Mouse (Mus musculus) kidney, embryonic 14.5 days (tissue): ENCODE measurements around the gene Hivep1. TPM values are rescaled to one million over a fixed set of nuclear protein-coding genes. Genes with fewer than 3 reads are reported as not detected.

ENCODE experiments used
- ATAC-seq: fragments of 200-750 bp; cut with Nextera tagmentation; 2 replicates; pipeline ENCODE4 v1.8.0; 2017; ENCODE audit warnings: moderate number of reproducible peaks, mild to moderate bottlenecking, moderate TSS enrichment, moderate library complexity; ENCODE audit not compliant: low FRiP score, low TSS enrichment
- H3K27ac ChIP-seq: fragments of 300-500 bp; sonication (generic); 2 replicates; pipeline ENCODE4 v1.5.1; 2014; ENCODE audit warnings: low read depth, mild to moderate bottlenecking, low read length, moderate library complexity, mixed read lengths
- H3K27me3 ChIP-seq: fragments of 300-500 bp; sonication (generic); 2 replicates; pipeline ENCODE4 v1.6.1; 2014; ENCODE audit warnings: mild to moderate bottlenecking, low read length; ENCODE audit not compliant: control insufficient read depth, insufficient read depth
- H3K36me3 ChIP-seq: fragments of 300-500 bp; sonication (generic); 2 replicates; pipeline ENCODE4 v1.6.1; 2014; ENCODE audit warnings: low read length, mixed read lengths; ENCODE audit not compliant: control insufficient read depth, insufficient read depth
- H3K4me1 ChIP-seq: fragments of 300-500 bp; sonication (generic); 2 replicates; pipeline ENCODE4 v1.6.1; 2014; ENCODE audit warnings: low read length, mixed read lengths; ENCODE audit not compliant: control insufficient read depth, insufficient read depth
- H3K4me2 ChIP-seq: fragments of 300-500 bp; sonication (generic); replicated peaks from 2 replicates; pipeline ENCODE4 v1.6.1; 2014; ENCODE audit warnings: low read depth, mild to moderate bottlenecking, low read length
- H3K4me3 ChIP-seq: fragments of 300-500 bp; sonication (generic); 2 replicates; pipeline ENCODE4 v1.5.1; 2014; ENCODE audit warnings: mild to moderate bottlenecking, low read length
- H3K9ac ChIP-seq: fragments of 300-500 bp; sonication (generic); 2 replicates; pipeline ENCODE4 v1.6.1; 2014; ENCODE audit warnings: low read depth, mild to moderate bottlenecking, low read length, moderate library complexity
- H3K9me3 ChIP-seq: fragments of 300-500 bp; sonication (generic); 2 replicates; pipeline ENCODE4 v1.6.1; 2016; ENCODE audit warnings: low read length; ENCODE audit not compliant: control insufficient read depth
- WGBS: fragments of 180-500 bp; shearing (Covaris S2); extraction: QIAGEN DNeasy Blood & Tissue Kit; methylation state at CpG from one replicate; pipeline ENCODE4 v1.1.7; 2014; 5-methylcytosine and 5-hydroxymethylcytosine counted together
- polyA plus RNA-seq: library from polyadenylated mRNA; unstranded; fragments of >200 nt; fragmentation: Nextera tagmentation; extraction: Ambion mirVana; gene quantifications from 2 replicates; pipeline ENCODE4 v1.2.1, GENCODE M21; 2014

Gene Hivep1
- 14.3 and 16.1 TPM in 2 replicates for polyA plus RNA-seq

GRCm38 (mm10) chr13:42051961-42052695, at the start of gene Hivep1:
TSS of gene Hivep1 (plus strand) at chr13:42052021.
- ATAC-seq, result peak; percentile 41
- Histone ChIP-seq H3K27me3 (no peaks in the 10 kb centered on the region), H3K27ac (peak within 1 kb of the TSS; percentile 97), H3K36me3 (peaks cover 15% of the 10 kb centered on the region; the same call in 1 of the 2 replicates), H3K4me1 (peaks cover 4% of the 10 kb centered on the region; the same call in 1 of the 2 replicates), H3K9ac (peak within 1 kb of the TSS; percentile 78), H3K9me3 (no peaks in the 10 kb centered on the region), H3K4me3 (peak within 1 kb of the TSS; percentile 72), H3K4me2 (peak within 1 kb of the TSS; percentile 84)
- under 1% methylated on average over 72 of the region's 100 CpGs for WGBS

- no peaks in the 10 kb centered on the region for H3K36me3 ChIP-seq
- ATAC-seq, result no peak
- no peaks in the 10 kb centered on the region for H3K9me3 ChIP-seq
- H3K4me3 ChIP-seq, result no peak overlapping the region
- H3K4me1 ChIP-seq, result no peaks in the 10 kb centered on the region
- H3K4me2 ChIP-seq, result no peak overlapping the region
- no peak overlapping the region for H3K27ac ChIP-seq
- no peak overlapping the region for H3K9ac ChIP-seq
- 76% methylated on average over 10 of the region's 10 CpGs for whole genome bisulfite sequencing
- no peaks in the 10 kb centered on the region for H3K27me3 ChIP-seq
Observed at GRCm38 (mm10) chr13:42015484-42016045, 36.3 kb upstream of the Hivep1 start.

GRCm38 (mm10) chr13:42016218-42016617, 35.6 kb upstream of the Hivep1 start:
- no peak overlapping the region for H3K9ac ChIP-seq
- no peaks in the 10 kb centered on the region for H3K36me3 ChIP-seq
- no peaks in the 10 kb centered on the region for H3K4me1 ChIP-seq
- no peak overlapping the region for H3K4me2 ChIP-seq
- WGBS, result 83% methylated on average over 5 of the region's 5 CpGs
- H3K9me3 ChIP-seq, result no peaks in the 10 kb centered on the region
- no peaks in the 10 kb centered on the region for H3K27me3 ChIP-seq
- no peak overlapping the region for H3K27ac ChIP-seq
- no peak for ATAC-seq
- no peak overlapping the region for H3K4me3 ChIP-seq

- no peaks in the 10 kb centered on the region for H3K4me1 ChIP-seq
- no peaks in the 10 kb centered on the region for H3K9me3 ChIP-seq
- H3K9ac ChIP-seq, result no peak overlapping the region
- no peak overlapping the region for H3K4me2 ChIP-seq
- WGBS, result 55% methylated on average over 2 of the region's 2 CpGs
- no peaks in the 10 kb centered on the region for H3K27me3 ChIP-seq
- no peak overlapping the region for H3K4me3 ChIP-seq
- ATAC-seq, result no peak
- no peak overlapping the region for H3K27ac ChIP-seq
- no peaks in the 10 kb centered on the region for H3K36me3 ChIP-seq
Observed at GRCm38 (mm10) chr13:42018356-42018755, 33.5 kb upstream of the Hivep1 start.

GRCm38 (mm10) chr13:42041203-42041602, 10.6 kb upstream of the Hivep1 start:
- Histone ChIP-seq H3K4me1 (0 out of 2 replicates have a peak, but pooled peaks cover 2% of the 10 kb centered on the region), H3K9ac (no peak overlapping the region), H3K4me2 (no peak overlapping the region), H3K9me3 (no peaks in the 10 kb centered on the region), H3K27ac (no peak overlapping the region), H3K4me3 (no peak overlapping the region), H3K27me3 (no peaks in the 10 kb centered on the region), H3K36me3 (no peaks in the 10 kb centered on the region)
- ATAC-seq, result no peak
- 17% methylated on average over 2 of the region's 2 CpGs for WGBS

- Histone ChIP-seq H3K27me3 (no peaks in the 10 kb centered on the region), H3K4me2 (no peak overlapping the region), H3K4me3 (no peak overlapping the region), H3K27ac (no peak overlapping the region), H3K36me3 (no peaks in the 10 kb centered on the region), H3K4me1 (0 out of 2 replicates have a peak, but pooled peaks cover 2% of the 10 kb centered on the region), H3K9me3 (no peaks in the 10 kb centered on the region), H3K9ac (no peak overlapping the region)
- no peak for ATAC-seq
- 83% methylated on average over 7 of the region's 7 CpGs for WGBS
Observed at GRCm38 (mm10) chr13:42043431-42043830, 8.4 kb upstream of the Hivep1 start.

- Histone ChIP-seq H3K9me3 (no peaks in the 10 kb centered on the region), H3K36me3 (no peaks in the 10 kb centered on the region), H3K4me2 (peak overlapping the region; percentile 72), H3K4me1 (0 out of 2 replicates have a peak, but pooled peaks cover 4% of the 10 kb centered on the region), H3K4me3 (peak overlapping the region; percentile 72), H3K27me3 (no peaks in the 10 kb centered on the region), H3K9ac (peak overlapping the region; percentile 78), H3K27ac (peak overlapping the region; percentile 95)
- 1% methylated on average over 43 of the region's 48 CpGs for WGBS
- ATAC-seq, result peak; percentile 18
Observed at GRCm38 (mm10) chr13:42048991-42049773, 2.6 kb upstream of the Hivep1 start.

GRCm38 (mm10) chr13:42049774-42050125, 2.1 kb upstream of the Hivep1 start:
- peaks cover 4% of the 10 kb centered on the region; the same call in 1 of the 2 replicates for H3K4me1 ChIP-seq
- WGBS, result 2% methylated on average over 8 of the region's 8 CpGs
- no peaks in the 10 kb centered on the region for H3K9me3 ChIP-seq
- no peaks in the 10 kb centered on the region for H3K27me3 ChIP-seq
- peak overlapping the region; percentile 72 for H3K4me3 ChIP-seq
- peak overlapping the region; percentile 95 for H3K27ac ChIP-seq
- no peak for ATAC-seq
- H3K9ac ChIP-seq, result peak overlapping the region; percentile 78
- no peaks in the 10 kb centered on the region for H3K36me3 ChIP-seq
- peak overlapping the region; percentile 72 for H3K4me2 ChIP-seq
